Mouse (Mus musculus) spleen, adult 2 months (tissue): ENCODE measurements around the gene Ltbr. TPM values are rescaled to one million over a fixed set of nuclear protein-coding genes. Genes with fewer than 3 reads are reported as not detected.
A peak's percentile ranks its signal among the peaks of the same experiment; 100 is the strongest.
"Not testable (repeated sequence)": the region's sequence is repeated elsewhere in the genome, so short reads cannot be mapped to it uniquely, and the experiment has no call there.

Source experiments
- DNase-seq, 2 experiments: peaks; one replicate each; pipeline versions ENCODE4 v3.0.0 to v3.0.0-alpha.2; 2012 to 2021; ENCODE audit warnings: low spot score in 2 of 2, low read depth in 1 of 2
- H3K27ac ChIP-seq: fragments of 200-500 bp; 2 replicates; pipeline ENCODE4 v1.5.1; 2012; ENCODE audit warnings: low read length, inconsistent platforms; ENCODE audit not compliant: insufficient read depth
- H3K27me3 ChIP-seq: fragments of 200-500 bp; 2 replicates; pipeline ENCODE4 v1.6.1; 2012; ENCODE audit warnings: mild to moderate bottlenecking, moderate library complexity, low read length, inconsistent platforms; ENCODE audit not compliant: control insufficient read depth, insufficient read depth
- H3K36me3 ChIP-seq: fragments of 200-500 bp; 2 replicates; pipeline ENCODE4 v1.6.1; 2012; ENCODE audit warnings: mild to moderate bottlenecking, low read length, inconsistent platforms; ENCODE audit not compliant: control insufficient read depth, insufficient read depth
- H3K4me1 ChIP-seq: fragments of 200-500 bp; 2 replicates; pipeline ENCODE4 v1.6.1; 2011; ENCODE audit warnings: inconsistent platforms; ENCODE audit not compliant: control insufficient read depth, insufficient read depth, insufficient read length
- H3K4me3 ChIP-seq: fragments of 200-500 bp; 2 replicates; pipeline ENCODE4 v1.5.1; 2011; ENCODE audit warnings: mild to moderate bottlenecking, inconsistent platforms; ENCODE audit not compliant: insufficient read depth, insufficient read length; ENCODE audit errors: extremely low read depth
- CTCF ChIP-seq: fragments of 200-500 bp; IDR thresholded peaks from 2 replicates; pipeline ENCODE4 v1.5.1; 2011; ENCODE audit warnings: mild to moderate bottlenecking, inconsistent platforms; ENCODE audit not compliant: insufficient read depth, insufficient read length, insufficient replicate concordance; ENCODE audit errors: extremely low read depth
- POLR2A ChIP-seq: fragments of 200-500 bp; IDR thresholded peaks from 2 replicates; pipeline ENCODE4 v1.6.1; 2011; ENCODE audit warnings: low read depth, low read length, inconsistent platforms
- WGBS: fragments of 180-500 bp; shearing (Covaris S2); methylation state at CpG from one replicate; pipeline ENCODE4 v1.1.7; 2018; 5-methylcytosine and 5-hydroxymethylcytosine counted together
- polyA plus RNA-seq: library from polyadenylated mRNA; depleted of rRNA; stranded (reverse); fragments of >200 nt; gene quantifications from 2 replicates; pipeline ENCODE4 v1.2.3, GENCODE M21; 2012

Gene Ltbr
- polyA plus RNA-seq, 1 experiment = 22.8 TPM

GRCm38 (mm10) chr6:125274841-125275563, 38.7 kb downstream of the Ltbr start:
- Histone ChIP-seq H3K4me1 (peaks cover 2% of the 10 kb centered on the region; the same call in 1 of the 2 replicates), H3K36me3 (no peaks in the 10 kb centered on the region), H3K27me3 (no peaks in the 10 kb centered on the region), H3K4me3 (no peak overlapping the region), H3K27ac (no peak overlapping the region)
- 59% methylated on average over 15 of the region's 15 CpGs for WGBS
- no peak for TF ChIP-seq POLR2A
- peak; percentile 22; the same call in 1 of the 2 replicates for TF ChIP-seq CTCF
- DNase-seq = no peak

- peak overlapping the region; percentile 96 for H3K27ac ChIP-seq
- peak; percentile 26 to 79 for DNase-seq
- no peaks in the 10 kb centered on the region for H3K36me3 ChIP-seq
- 49% methylated on average over 10 of the region's 10 CpGs for WGBS
- no peaks in the 10 kb centered on the region for H3K27me3 ChIP-seq
- peak overlapping the region; percentile 31; the same call in 1 of the 2 replicates for H3K4me3 ChIP-seq
- TF ChIP-seq POLR2A (no peak), CTCF (no peak)
- peaks cover 2% of the 10 kb centered on the region; the same call in 1 of the 2 replicates for H3K4me1 ChIP-seq
Observed at GRCm38 (mm10) chr6:125272228-125272785, 41.4 kb downstream of the Ltbr start.

- no peak for TF ChIP-seq POLR2A
- TF ChIP-seq CTCF = peak; percentile 92; the same call in 1 of the 2 replicates
- Histone ChIP-seq H3K27me3 (no peaks in the 10 kb centered on the region), H3K4me3 (peak overlapping the region; percentile 24; the same call in 1 of the 2 replicates), H3K36me3 (no peaks in the 10 kb centered on the region), H3K4me1 (peaks cover 2% of the 10 kb centered on the region; the same call in 1 of the 2 replicates), H3K27ac (peak overlapping the region; percentile 96)
- DNase-seq = peak; percentile 82
- 8% methylated on average over 17 of the region's 17 CpGs for WGBS
Observed at GRCm38 (mm10) chr6:125271455-125272227, 42.0 kb downstream of the Ltbr start.

GRCm38 (mm10) chr6:125268799-125269198, 44.9 kb downstream of the Ltbr start:
- 74% methylated on average over 6 of the region's 6 CpGs for WGBS
- TF ChIP-seq POLR2A = no peak
- no peak for TF ChIP-seq CTCF
- H3K27ac ChIP-seq = no peak overlapping the region
- peaks cover 2% of the 10 kb centered on the region; the same call in 1 of the 2 replicates for H3K4me1 ChIP-seq
- DNase-seq = no peak
- no peaks in the 10 kb centered on the region for H3K27me3 ChIP-seq
- no peak overlapping the region for H3K4me3 ChIP-seq
- no peaks in the 10 kb centered on the region for H3K36me3 ChIP-seq

- H3K36me3 ChIP-seq = no peaks in the 10 kb centered on the region
- H3K4me3 ChIP-seq = no peak overlapping the region
- WGBS = 75% methylated on average over 3 of the region's 3 CpGs
Observed at GRCm38 (mm10) chr6:125267469-125267868, 46.2 kb downstream of the Ltbr start.

GRCm38 (mm10) chr6:125266600-125266999, 47.1 kb downstream of the Ltbr start:
- H3K4me3 ChIP-seq, H3K27ac ChIP-seq, H3K36me3 ChIP-seq, DNase-seq, H3K4me1 ChIP-seq, H3K27me3 ChIP-seq: not testable (repeated sequence)
- WGBS = 77% methylated on average over 6 of the region's 6 CpGs

More at GRCm38 (mm10) chr6:125267469-125267868, 46.2 kb downstream of the Ltbr start:
- Histone ChIP-seq H3K27ac (no peak overlapping the region), H3K4me1 (peaks cover 2% of the 10 kb centered on the region; the same call in 1 of the 2 replicates), H3K27me3 (no peaks in the 10 kb centered on the region)
- no peak for DNase-seq
- TF ChIP-seq CTCF (no peak), POLR2A (no peak)

DNA sequence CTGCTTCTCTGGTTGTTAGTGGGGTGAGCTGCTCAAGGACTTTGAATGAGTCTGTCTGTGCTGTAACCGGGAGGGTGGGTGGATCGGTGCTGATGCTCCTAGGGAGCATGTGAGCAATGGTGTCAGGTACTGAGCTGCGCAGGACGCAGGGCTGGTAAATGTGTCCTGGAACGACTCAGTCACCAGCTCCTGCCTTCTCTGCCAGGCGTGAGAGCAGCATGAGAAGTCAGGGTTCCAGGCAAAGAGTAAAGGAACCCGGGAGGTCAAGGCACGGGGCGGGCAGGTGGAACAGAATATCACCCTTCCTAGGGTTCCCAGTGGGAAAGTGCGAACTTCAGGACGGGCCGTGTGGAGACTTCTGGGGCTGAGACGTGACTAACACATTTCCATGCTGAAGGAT, 47.6 kb downstream of the Ltbr start:
- Histone ChIP-seq H3K4me3 (peak overlapping the region; percentile 32; the same call in 1 of the 2 replicates), H3K36me3 (no peaks in the 10 kb centered on the region), H3K4me1 (no peaks in the 10 kb centered on the region; the same call in 1 of the 2 replicates), H3K27me3 (no peaks in the 10 kb centered on the region), H3K27ac (peak overlapping the region; percentile 76)
- 82% methylated on average over 13 of the region's 13 CpGs for WGBS
- no peak for TF ChIP-seq CTCF
- TF ChIP-seq POLR2A = no peak
- DNase-seq = no peak
